Mouse (Mus musculus) liver, embryonic 11.5 days (tissue): ENCODE measurements around the gene Cnn3. TPM values are rescaled to one million over a fixed set of nuclear protein-coding genes. Genes with fewer than 3 reads are reported as not detected.

ENCODE experiments used
- ATAC-seq: fragments of 200-750 bp; cut with Nextera tagmentation; replicated peaks from 2 replicates; pipeline ENCODE4 v1.8.0; 2017; ENCODE audit warnings: moderate number of reproducible peaks, mild to moderate bottlenecking, moderate TSS enrichment, moderate library complexity; ENCODE audit not compliant: low FRiP score
- DNase-seq: peaks from one replicate; pipeline ENCODE4 v3.0.0-alpha.2; 2017; ENCODE audit warnings: low spot score
- H3K27ac ChIP-seq: fragments of 300-500 bp; sonication (generic); 2 replicates; pipeline ENCODE4 v1.5.1; 2014; ENCODE audit warnings: mild to moderate bottlenecking, low read depth, low read length, control low read depth
- H3K27me3 ChIP-seq: fragments of 300-500 bp; sonication (generic); replicated peaks from 2 replicates; pipeline ENCODE4 v1.6.1; 2014; ENCODE audit warnings: low read length, mixed read lengths; ENCODE audit not compliant: control insufficient read depth, insufficient read depth
- H3K36me3 ChIP-seq: fragments of 300-500 bp; sonication (generic); 2 replicates; pipeline ENCODE4 v1.6.1; 2014; ENCODE audit warnings: mild to moderate bottlenecking, low read length, moderate library complexity, mixed read lengths; ENCODE audit not compliant: control insufficient read depth, insufficient read depth
- H3K4me1 ChIP-seq: fragments of 300-500 bp; sonication (generic); replicated peaks from 2 replicates; pipeline ENCODE4 v1.6.1; 2014; ENCODE audit warnings: low read length, mixed read lengths; ENCODE audit not compliant: control insufficient read depth, insufficient read depth
- H3K4me2 ChIP-seq: fragments of 300-500 bp; sonication (generic); 2 replicates; pipeline ENCODE4 v1.6.1; 2014; ENCODE audit warnings: mild to moderate bottlenecking, control low read depth, moderate library complexity
- H3K4me3 ChIP-seq: fragments of 300-500 bp; sonication (generic); 2 replicates; pipeline ENCODE4 v1.5.1; 2014; ENCODE audit warnings: low read depth, low read length, control low read depth
- H3K9ac ChIP-seq: fragments of 300-500 bp; sonication (generic); 2 replicates; pipeline ENCODE4 v1.6.1; 2014; ENCODE audit warnings: low read depth, low read length, control low read depth
- H3K9me3 ChIP-seq: fragments of 300-500 bp; sonication (generic); 2 replicates; pipeline ENCODE4 v1.6.1; 2016; ENCODE audit warnings: low read length, inconsistent platforms, mixed read lengths; ENCODE audit not compliant: control insufficient read depth
- WGBS: fragments of 180-500 bp; shearing (Covaris S2); extraction: QIAGEN DNeasy Blood & Tissue Kit; methylation state at CpG from one replicate; pipeline ENCODE4 v1.1.7; 2014; 5-methylcytosine and 5-hydroxymethylcytosine counted together
- polyA plus RNA-seq: library from polyadenylated mRNA; unstranded; fragments of >200 nt; fragmentation: Nextera tagmentation; extraction: Ambion mirVana; gene quantifications from 2 replicates; pipeline ENCODE4 v1.2.1, GENCODE M21; 2014

The Cnn3 gene
- polyA plus RNA-seq, 1 experiment from 2014 or later = 294 TPM

- ATAC-seq (no peak), DNase-seq (no peak)
- 79% methylated on average over 5 of the region's 5 CpGs for WGBS
- Histone ChIP-seq H3K36me3 (no peaks in the 10 kb centered on the region), H3K4me1 (no peaks in the 10 kb centered on the region), H3K4me3 (no peak overlapping the region), H3K4me2 (no peak overlapping the region), H3K27me3 (no peaks in the 10 kb centered on the region), H3K9ac (no peak overlapping the region), H3K9me3 (no peaks in the 10 kb centered on the region), H3K27ac (no peak overlapping the region)
Observed at GRCm38 (mm10) chr3:121416171-121417154, 9.8 kb upstream of the Cnn3 start.

GRCm38 (mm10) chr3:121417379-121418250 lies 8.7 kb upstream of the Cnn3 start:
- no peak overlapping the region for H3K27ac ChIP-seq
- H3K9me3 ChIP-seq = no peaks in the 10 kb centered on the region
- ATAC-seq (no peak), DNase-seq (no peak)
- H3K27me3 ChIP-seq = no peaks in the 10 kb centered on the region
- no peaks in the 10 kb centered on the region for H3K36me3 ChIP-seq
- H3K4me1 ChIP-seq = no peaks in the 10 kb centered on the region
- 70% methylated on average over 14 of the region's 14 CpGs for WGBS
- H3K9ac ChIP-seq = no peak overlapping the region
- no peak overlapping the region for H3K4me3 ChIP-seq
- H3K4me2 ChIP-seq = no peak overlapping the region

GRCm38 (mm10) chr3:121418251-121418601 lies 8.1 kb upstream of the Cnn3 start:
- Histone ChIP-seq H3K9ac (no peak overlapping the region), H3K4me3 (no peak overlapping the region), H3K27me3 (no peaks in the 10 kb centered on the region), H3K4me2 (no peak overlapping the region), H3K4me1 (no peaks in the 10 kb centered on the region), H3K9me3 (no peaks in the 10 kb centered on the region), H3K27ac (no peak overlapping the region), H3K36me3 (no peaks in the 10 kb centered on the region)
- WGBS = 77% methylated on average over 6 of the region's 6 CpGs
- ATAC-seq = no peak
- DNase-seq = no peak

DNA sequence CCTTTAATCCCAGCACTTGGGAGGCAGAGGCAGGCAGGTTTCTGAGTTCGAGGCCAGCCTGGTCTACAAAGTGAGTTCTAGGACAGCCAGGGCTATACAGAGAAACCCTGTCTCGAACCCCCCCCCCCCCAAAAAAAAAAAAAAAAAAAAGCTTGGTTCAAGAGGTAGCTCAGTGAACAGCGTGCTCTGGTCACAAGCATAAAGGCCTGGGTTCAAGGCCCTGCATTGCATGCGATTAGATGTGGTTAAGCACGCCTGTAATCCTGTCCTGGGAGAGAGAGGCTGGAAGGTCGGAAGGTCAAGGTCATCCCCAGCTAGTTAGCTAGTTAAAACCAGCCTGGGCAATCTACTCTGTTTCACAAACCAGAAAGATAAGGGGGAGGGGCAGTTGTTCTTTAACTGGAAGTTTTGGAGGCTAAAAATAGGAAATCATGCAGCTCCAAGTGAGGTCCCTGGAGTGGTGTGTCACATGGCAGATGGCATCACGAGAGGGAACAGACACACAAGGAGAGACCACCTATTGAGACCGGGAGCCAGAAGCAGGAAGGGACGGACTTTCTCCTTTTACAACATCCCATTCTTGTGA lies 7.4 kb upstream of the Cnn3 start:
- no peak overlapping the region for H3K4me2 ChIP-seq
- ATAC-seq (peak; percentile 59), DNase-seq (no peak)
- no peaks in the 10 kb centered on the region for H3K27me3 ChIP-seq
- no peaks in the 10 kb centered on the region for H3K4me1 ChIP-seq
- H3K9ac ChIP-seq = no peak overlapping the region
- no peaks in the 10 kb centered on the region for H3K9me3 ChIP-seq
- WGBS = 80% methylated on average over 9 of the region's 9 CpGs
- H3K4me3 ChIP-seq = no peak overlapping the region
- no peak overlapping the region for H3K27ac ChIP-seq
- no peaks in the 10 kb centered on the region for H3K36me3 ChIP-seq

DNA sequence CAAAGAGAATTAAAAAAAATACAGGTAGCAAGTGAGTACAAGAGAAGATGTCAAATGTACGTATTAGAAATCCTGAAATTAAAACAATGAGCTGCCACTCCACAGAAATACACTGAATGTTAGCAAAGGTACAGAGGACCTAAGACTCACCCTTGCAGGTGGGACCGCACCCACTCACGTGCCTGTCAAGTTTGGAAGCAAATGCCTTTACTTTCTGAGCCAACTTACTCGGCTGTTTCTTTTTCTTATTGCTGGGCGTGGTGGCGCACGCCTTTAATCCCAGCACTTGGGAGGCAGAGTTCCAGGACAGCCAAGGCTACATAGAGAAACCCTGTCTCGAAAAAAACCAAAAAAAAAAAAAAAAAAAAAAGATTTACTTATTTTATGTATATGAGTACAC lies 3.9 kb upstream of the Cnn3 start:
- no peak for DNase-seq
- no peaks in the 10 kb centered on the region for H3K27me3 ChIP-seq
- no peak for ATAC-seq
- no peak overlapping the region for H3K4me3 ChIP-seq
- H3K36me3 ChIP-seq = no peaks in the 10 kb centered on the region
- no peak overlapping the region for H3K27ac ChIP-seq
- WGBS = 78% methylated on average over 8 of the region's 8 CpGs
- no peak overlapping the region for H3K4me2 ChIP-seq
- H3K9ac ChIP-seq = no peak overlapping the region
- no peaks in the 10 kb centered on the region for H3K9me3 ChIP-seq
- H3K4me1 ChIP-seq = peaks cover 5% of the 10 kb centered on the region

GRCm38 (mm10) chr3:121426621-121427519 lies 573 bp downstream of the Cnn3 start:
- DNase-seq (peak; percentile 79), ATAC-seq (peak; percentile 79)
- peak overlapping the region; percentile 90 for H3K9ac ChIP-seq
- peak overlapping the region; percentile 82 for H3K4me2 ChIP-seq
- no peaks in the 10 kb centered on the region for H3K9me3 ChIP-seq
- peaks cover 21% of the 10 kb centered on the region for H3K4me1 ChIP-seq
- peak overlapping the region; percentile 77 for H3K4me3 ChIP-seq
- peak overlapping the region; percentile 86 for H3K27ac ChIP-seq
- no peaks in the 10 kb centered on the region for H3K36me3 ChIP-seq
- WGBS = under 1% methylated on average over 88 of the region's 93 CpGs
- H3K27me3 ChIP-seq = no peaks in the 10 kb centered on the region

- Histone ChIP-seq H3K27me3 (no peaks in the 10 kb centered on the region), H3K36me3 (no peaks in the 10 kb centered on the region), H3K27ac (peak overlapping the region; percentile 86), H3K4me1 (peaks cover 21% of the 10 kb centered on the region), H3K4me2 (peak overlapping the region; percentile 82), H3K4me3 (peak overlapping the region; percentile 77), H3K9me3 (no peaks in the 10 kb centered on the region), H3K9ac (peak overlapping the region; percentile 90)
- ATAC-seq = no peak
- peak; percentile 75 for DNase-seq
- 2% methylated on average over 13 of the region's 13 CpGs for WGBS
Observed at GRCm38 (mm10) chr3:121427520-121427908, 1.2 kb downstream of the Cnn3 start.

DNA sequence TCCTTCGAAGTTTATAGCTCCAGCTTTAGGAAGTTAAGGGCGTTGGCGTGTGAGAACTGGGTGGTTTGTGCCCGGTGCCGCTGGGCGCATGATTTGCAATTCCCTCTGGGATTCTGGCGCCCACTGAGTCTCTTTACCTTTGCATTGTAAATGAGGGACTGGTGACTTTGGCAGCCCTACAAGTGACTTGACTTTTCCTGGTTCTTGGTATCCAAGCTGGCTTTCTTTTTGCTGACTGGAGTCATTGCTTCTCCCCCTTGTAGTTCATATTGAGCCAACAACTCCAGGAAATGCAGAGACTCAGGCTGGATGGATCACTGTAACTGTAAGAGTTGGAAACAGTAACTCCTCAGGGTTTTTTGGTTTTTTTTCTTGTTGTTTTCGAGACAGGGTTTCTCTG lies 1.9 kb downstream of the Cnn3 start:
- Histone ChIP-seq H3K4me3 (peak overlapping the region; percentile 77), H3K4me2 (peak overlapping the region; percentile 82), H3K9ac (peak overlapping the region; percentile 90), H3K27ac (no peak overlapping the region; the same call in 1 of the 2 replicates), H3K36me3 (no peaks in the 10 kb centered on the region), H3K4me1 (peaks cover 21% of the 10 kb centered on the region), H3K9me3 (no peaks in the 10 kb centered on the region), H3K27me3 (no peaks in the 10 kb centered on the region)
- 12% methylated on average over 8 of the region's 8 CpGs for WGBS
- ATAC-seq (no peak), DNase-seq (no peak)
